Comparison of ENCODE assay signal across 29 mouse cellular contexts in genomic region chr2:157138808-157139207, GRCm38 (mm10). TPM values are rescaled to one million over a fixed set of nuclear protein-coding genes. Genes with fewer than 3 reads are reported as not detected.
A peak's percentile ranks its signal among the peaks of the same experiment; 100 is the strongest.
DNase-seq lines count a peak whose midpoint lies in the region; ATAC-seq and TF ChIP-seq lines count a peak whose summit lies in the region.
"Had no signal": no experiment of that assay in that cellular context is flagged by ENCODE, and none has a peak within 500 bp of the region (broad histone marks: within the 10 kb centered on the region; RNA-seq: fewer than 3 reads in every experiment).

No protein-coding gene starts in this region.

- no peak for ATAC-seq in liver, postnatal 0 days
- no peak for ATAC-seq in liver, embryonic 12.5 days
- ATAC-seq in megakaryocyte progenitor cell, adult 5-6 weeks (replicated peaks; ENCODE audit: poor library complexity): peak; percentile 40
- ATAC-seq in megakaryocyte-erythroid progenitor cell, adult 5-6 weeks (replicated peaks; ENCODE audit: low FRiP score, low TSS enrichment, poor library complexity, severe bottlenecking): no peak
- ATAC-seq: forebrain, embryonic 15.5 days; midbrain, embryonic 13.5 days had no signal

- no peak overlapping the region for H3K4me3 ChIP-seq in liver, postnatal 0 days (ENCODE audit: low read depth, low read length)
- H3K4me3 ChIP-seq in liver, embryonic 12.5 days: no peak overlapping the region
- H3K4me3 ChIP-seq: embryonic facial prominence, embryonic 10.5 days; forebrain, embryonic 15.5 days; heart, adult 2 months; heart, embryonic 13.5 days; hindbrain, embryonic 13.5 days; left cerebral cortex, adult 2 months; limb, embryonic 10.5 days; midbrain, embryonic 13.5 days; neural tube, embryonic 13.5 days had no signal

- no peak for TF ChIP-seq CTCF in liver, postnatal 0 days (IDR thresholded peaks at IDR 0.05; ENCODE audit: low read depth)

- H3K4me1 ChIP-seq in liver, postnatal 0 days (ENCODE audit: insufficient read depth): peaks cover 21% of the 10 kb centered on the region
- H3K4me1 ChIP-seq in liver, embryonic 12.5 days: peaks cover 27% of the 10 kb centered on the region

- no peaks in the 10 kb centered on the region for H3K36me3 ChIP-seq in liver, postnatal 0 days (replicated peaks; ENCODE audit: insufficient read depth, low read length)
- peaks cover under 1% of the 10 kb centered on the region; the same call in 1 of the 2 replicates for H3K36me3 ChIP-seq in liver, embryonic 12.5 days
- H3K36me3 ChIP-seq: embryonic facial prominence, embryonic 10.5 days; forebrain, embryonic 15.5 days; heart, embryonic 13.5 days; hindbrain, embryonic 13.5 days; limb, embryonic 10.5 days; midbrain, embryonic 13.5 days; neural tube, embryonic 13.5 days had no signal

- WGBS in liver, postnatal 0 days (ENCODE audit: insufficient replicate concordance): 47% methylated on average over 5 of the region's 5 CpGs
- 49% methylated on average over 5 of the region's 5 CpGs for WGBS in liver, embryonic 12.5 days (ENCODE audit: insufficient replicate concordance)

- H3K9me3 ChIP-seq in liver, postnatal 0 days (ENCODE audit: low read length): no peaks in the 10 kb centered on the region
- H3K9me3 ChIP-seq in liver, embryonic 12.5 days (replicated peaks): no peaks in the 10 kb centered on the region
- H3K9me3 ChIP-seq: forebrain, embryonic 15.5 days; limb, embryonic 10.5 days; midbrain, embryonic 13.5 days had no signal

- peak overlapping the region; percentile 49; the same call in 1 of the 2 replicates for H3K27ac ChIP-seq in liver, postnatal 0 days (ENCODE audit: low read depth)
- H3K27ac ChIP-seq in liver, embryonic 12.5 days: no peak overlapping the region
- H3K27ac ChIP-seq: embryonic facial prominence, embryonic 10.5 days; forebrain, embryonic 15.5 days; heart, adult 2 months; heart, embryonic 13.5 days; hindbrain, embryonic 13.5 days; kidney, postnatal 0 days; left cerebral cortex, adult 2 months; limb, embryonic 10.5 days; midbrain, embryonic 13.5 days; neural tube, embryonic 13.5 days had no signal

- TF ChIP-seq EP300 in liver, postnatal 0 days (IDR thresholded peaks at IDR 0.05; ENCODE audit: low read depth): no peak

- H3K27me3 ChIP-seq in liver, postnatal 0 days (ENCODE audit: insufficient read depth, low read length): no peaks in the 10 kb centered on the region
- no peaks in the 10 kb centered on the region for H3K27me3 ChIP-seq in liver, embryonic 12.5 days (replicated peaks)
- H3K27me3 ChIP-seq: forebrain, embryonic 15.5 days; heart, embryonic 13.5 days; hindbrain, embryonic 13.5 days; midbrain, embryonic 13.5 days; neural tube, embryonic 13.5 days had no signal

- no peak for DNase-seq in liver, postnatal 0 days
- DNase-seq in MEL-GATA-1-ER (ENCODE audit: extremely low read depth, low read depth): peak; percentile 68
- DNase-seq in kidney, postnatal 14 days: no peak
- DNase-seq in gastrocnemius, postnatal 25 days: no peak
- DNase-seq: adrenal gland, postnatal 14 days; cerebellum, adult 9-10 months; gastrocnemius, postnatal 10 days; heart, adult 2 months; kidney, adult 2 months; liver; lung, postnatal 10 days; thymus, postnatal 25 days had no signal

- H3K9ac ChIP-seq in liver, postnatal 0 days (replicated peaks): no peak overlapping the region
- H3K9ac ChIP-seq in liver, embryonic 12.5 days: no peak overlapping the region
- H3K9ac ChIP-seq: forebrain, embryonic 15.5 days; heart, embryonic 13.5 days; hindbrain, embryonic 13.5 days; midbrain, embryonic 13.5 days; neural tube, embryonic 13.5 days had no signal

- H3K4me2 ChIP-seq in liver, postnatal 0 days (ENCODE audit: low read depth, low read length): no peak overlapping the region
- no peak overlapping the region for H3K4me2 ChIP-seq in liver, embryonic 12.5 days
- H3K4me2 ChIP-seq: forebrain, embryonic 15.5 days; heart, embryonic 13.5 days; hindbrain, embryonic 13.5 days; midbrain, embryonic 13.5 days; neural tube, embryonic 13.5 days had no signal

RNA-seq across cellular contexts. Expression of gene Samhd1, which starts 3.7 kb away (rescaled TPM):
- 16.5 and 17.3 TPM in 2 replicates for polyA plus RNA-seq in liver, postnatal 0 days (2015; fragmentation: Nextera tagmentation; extraction: Ambion mirVana)
- polyA plus RNA-seq in liver, embryonic 12.5 days (2016; fragmentation: Nextera tagmentation; extraction: Ambion mirVana): 23.0 and 24.9 TPM in 2 replicates
- 90.6 and 93.0 TPM in 2 replicates for total RNA-seq in megakaryocyte progenitor cell, adult 5-6 weeks (2015)
- 60.4 and 62.9 TPM in 2 replicates for total RNA-seq in megakaryocyte progenitor cell, adult 5-6 weeks (2017)
- total RNA-seq in megakaryocyte-erythroid progenitor cell, adult 5-6 weeks (2014; fragmentation: Nextera tagmentation): 63.5 and 64.5 TPM in 2 replicates
- total RNA-seq in megakaryocyte-erythroid progenitor cell, adult 5-6 weeks (2017): 48.9 and 60.9 TPM in 2 replicates
- 10 to 100 TPM; 12.0 to 14.5 TPM for total RNA-seq in gastrocnemius, postnatal 25 days (2021)

RNA-seq across cellular contexts. Expression of gene Tldc2, which starts 52.0 kb away (rescaled TPM):
- polyA plus RNA-seq in liver, postnatal 0 days (2015; fragmentation: Nextera tagmentation; extraction: Ambion mirVana): not detected in 2 replicates
- polyA plus RNA-seq in liver, embryonic 12.5 days (2016; fragmentation: Nextera tagmentation; extraction: Ambion mirVana): 0.29 TPM in 1 of 2 replicates, not detected in the other
- total RNA-seq in megakaryocyte progenitor cell, adult 5-6 weeks (2015): not detected in 2 replicates
- not detected in 2 replicates for total RNA-seq in megakaryocyte progenitor cell, adult 5-6 weeks (2017)
- not detected in 2 replicates for total RNA-seq in megakaryocyte-erythroid progenitor cell, adult 5-6 weeks (2014; fragmentation: Nextera tagmentation)
- not detected in 2 replicates for total RNA-seq in megakaryocyte-erythroid progenitor cell, adult 5-6 weeks (2017)
- not detected for total RNA-seq in gastrocnemius, postnatal 25 days (2021)
- total RNA-seq: adrenal gland, postnatal 14 days; gastrocnemius, postnatal 10 days; heart, adult 2 months; heart, postnatal 25 days; layer of hippocampus, postnatal 10 days; left cerebral cortex, adult 2 months had no signal
- polyA plus RNA-seq: embryonic facial prominence, embryonic 10.5 days; forebrain, embryonic 15.5 days; heart, adult 2 months; heart, embryonic 13.5 days; hindbrain, embryonic 13.5 days; intestine, embryonic 14.5 days; limb, embryonic 10.5 days; liver, embryonic 16.5 days; midbrain, embryonic 13.5 days; neural tube, embryonic 13.5 days; testis, adult 2 months had no signal

RNA-seq across cellular contexts. Expression of gene Soga1, which starts 59.8 kb away (rescaled TPM):
- polyA plus RNA-seq in liver, postnatal 0 days (2015; fragmentation: Nextera tagmentation; extraction: Ambion mirVana): 0.65 and 1.0 TPM in 2 replicates
- polyA plus RNA-seq in liver, embryonic 12.5 days (2016; fragmentation: Nextera tagmentation; extraction: Ambion mirVana): 3.4 TPM in 2 replicates
- 1.9 and 2.9 TPM in 2 replicates for total RNA-seq in megakaryocyte progenitor cell, adult 5-6 weeks (2015)
- total RNA-seq in megakaryocyte progenitor cell, adult 5-6 weeks (2017): 2.3 and 2.4 TPM in 2 replicates
- total RNA-seq in megakaryocyte-erythroid progenitor cell, adult 5-6 weeks (2014; fragmentation: Nextera tagmentation): 11.0 and 11.7 TPM in 2 replicates
- 5.6 and 8.6 TPM in 2 replicates for total RNA-seq in megakaryocyte-erythroid progenitor cell, adult 5-6 weeks (2017)
- total RNA-seq in gastrocnemius, postnatal 25 days (2021): 1 to 10 TPM; 4.5 to 5.0 TPM
